Mouse (Mus musculus) midbrain, embryonic 11.5 days (tissue): ENCODE results near the gene Stard9. TPM values are rescaled to one million over a fixed set of nuclear protein-coding genes. Genes with fewer than 3 reads are reported as not detected.

Experiments used
- ATAC-seq: fragments of 200-750 bp; cut with Nextera tagmentation; 2 replicates; pipeline ENCODE4 v1.8.0; 2017; ENCODE audit warnings: moderate TSS enrichment, moderate library complexity; ENCODE audit not compliant: low FRiP score
- DNase-seq: peaks from one replicate; pipeline ENCODE4 v3.0.0; 2015; ENCODE audit warnings: low spot score; ENCODE audit errors: missing footprints
- H3K27ac ChIP-seq: fragments of 300-500 bp; sonication (generic); 2 replicates; pipeline ENCODE4 v1.5.1; 2014; ENCODE audit warnings: low read depth, low read length
- H3K27me3 ChIP-seq: fragments of 300-500 bp; sonication (generic); 2 replicates; pipeline ENCODE4 v1.6.1; 2014; ENCODE audit warnings: mild to moderate bottlenecking, low read length, moderate library complexity, mixed read lengths; ENCODE audit not compliant: control insufficient read depth, insufficient read depth
- H3K36me3 ChIP-seq: fragments of 300-500 bp; sonication (generic); 2 replicates; pipeline ENCODE4 v1.6.1; 2014; ENCODE audit warnings: mild to moderate bottlenecking, low read length, moderate library complexity, mixed read lengths; ENCODE audit not compliant: control insufficient read depth, insufficient read depth
- H3K4me1 ChIP-seq: fragments of 300-500 bp; sonication (generic); 2 replicates; pipeline ENCODE4 v1.6.1; 2014; ENCODE audit warnings: low read length; ENCODE audit not compliant: control insufficient read depth, insufficient read depth
- H3K4me2 ChIP-seq: fragments of 300-500 bp; sonication (generic); 2 replicates; pipeline ENCODE4 v1.6.1; 2014; ENCODE audit warnings: mild to moderate bottlenecking, moderate library complexity
- H3K4me3 ChIP-seq: fragments of 300-500 bp; sonication (generic); 2 replicates; pipeline ENCODE4 v1.5.1; 2014; ENCODE audit warnings: low read depth, low read length
- H3K9ac ChIP-seq: fragments of 300-500 bp; sonication (generic); 2 replicates; pipeline ENCODE4 v1.6.1; 2014; ENCODE audit warnings: low read length
- H3K9me3 ChIP-seq: fragments of 300-500 bp; sonication (generic); 2 replicates; pipeline ENCODE4 v1.6.1; 2016; ENCODE audit warnings: low read length; ENCODE audit not compliant: control insufficient read depth
- WGBS: fragments of 180-500 bp; shearing (Covaris S2); extraction: QIAGEN DNeasy Blood & Tissue Kit; methylation state at CpG from one replicate; pipeline ENCODE4 v1.1.7; 2014; 5-methylcytosine and 5-hydroxymethylcytosine counted together
- polyA plus RNA-seq: library from polyadenylated mRNA; unstranded; fragments of >200 nt; fragmentation: Nextera tagmentation; extraction: Ambion mirVana; gene quantifications from 2 replicates; pipeline ENCODE4 v1.2.1, GENCODE M21; 2014

Stard9 gene
- 3.2 and 3.8 TPM in 2 replicates for polyA plus RNA-seq

DNA sequence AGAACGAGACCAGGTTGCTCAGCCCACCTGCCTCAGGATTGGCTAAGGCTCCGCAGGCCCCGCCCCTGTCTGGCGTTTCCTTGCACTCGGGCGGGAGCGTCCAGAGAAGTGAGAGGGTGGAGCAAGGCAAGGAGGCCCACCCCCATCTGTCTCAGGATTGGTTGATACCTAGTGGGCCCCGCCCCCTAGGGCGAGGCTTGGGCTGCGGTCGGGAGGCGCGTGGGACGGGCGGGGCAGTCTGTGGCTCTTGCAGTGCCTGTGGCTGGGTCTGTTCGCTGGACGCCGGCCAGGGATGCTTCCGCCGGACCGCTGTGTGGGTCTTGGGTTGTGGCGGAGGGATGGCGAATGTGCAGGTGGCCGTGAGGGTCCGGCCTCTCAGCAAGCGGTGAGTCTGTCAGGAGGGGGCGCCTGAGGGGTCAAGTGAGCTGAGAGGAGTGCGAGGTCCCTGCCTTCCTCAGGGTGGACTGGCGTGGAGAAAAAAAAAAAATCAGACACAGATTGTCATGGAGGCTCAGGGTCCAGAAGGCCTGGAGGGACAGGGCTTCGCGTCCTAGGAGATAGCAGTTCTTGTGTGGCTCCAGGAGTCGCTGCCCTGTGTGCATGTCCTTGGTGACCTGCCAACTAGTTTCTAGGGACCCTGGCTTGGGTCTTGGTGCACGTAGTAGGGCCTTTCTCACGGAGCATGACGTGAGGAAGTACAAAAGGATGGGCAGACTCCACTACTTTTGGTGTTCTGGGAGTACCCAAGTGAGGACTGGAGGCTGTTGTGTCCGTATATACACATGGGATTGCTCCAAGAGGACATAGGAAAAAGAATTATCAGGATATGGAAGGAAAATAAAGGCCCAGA lies at the start of gene Stard9:
Gene Stard9 (plus strand): TSS at position 236 of the 850 bp plus-strand sequence.
- peak; percentile 99 for DNase-seq
- no peaks in the 10 kb centered on the region for H3K27me3 ChIP-seq
- 2% methylated on average over 36 of the region's 36 CpGs for WGBS
- H3K36me3 ChIP-seq, result no peaks in the 10 kb centered on the region
- H3K27ac ChIP-seq, result no peak within 1 kb of the TSS
- H3K4me3 ChIP-seq, result peak within 1 kb of the TSS; percentile 46
- H3K9me3 ChIP-seq, result no peaks in the 10 kb centered on the region
- peak; percentile 100 for ATAC-seq
- H3K4me1 ChIP-seq, result peaks cover 4% of the 10 kb centered on the region; the same call in 1 of the 2 replicates
- peak within 1 kb of the TSS; percentile 64 for H3K9ac ChIP-seq
- peak within 1 kb of the TSS; percentile 61 for H3K4me2 ChIP-seq

DNA sequence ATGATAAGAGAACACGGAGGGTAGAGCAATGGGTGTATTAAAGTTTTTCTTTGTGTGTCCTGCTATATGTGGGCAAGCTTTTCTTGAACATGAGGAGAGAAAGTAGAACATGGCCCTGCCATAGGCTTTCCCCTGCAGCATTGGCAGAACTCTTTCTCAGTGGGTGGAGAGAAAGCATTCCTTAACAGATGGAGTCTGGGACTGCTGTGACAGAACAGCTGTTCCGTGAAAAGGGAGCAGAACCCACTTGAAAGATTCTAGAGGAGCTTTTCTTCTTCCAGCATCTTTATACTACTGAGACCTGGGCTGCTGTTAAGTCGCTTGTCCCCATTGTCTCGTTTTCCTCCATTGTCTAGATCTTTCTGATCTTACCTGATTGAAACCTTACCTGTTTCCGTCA lies 39.2 kb upstream of the Stard9 start:
- H3K27ac ChIP-seq, result no peak overlapping the region
- no peak overlapping the region for H3K9ac ChIP-seq
- H3K4me2 ChIP-seq, result no peak overlapping the region
- no peak overlapping the region for H3K4me3 ChIP-seq
- no peaks in the 10 kb centered on the region for H3K4me1 ChIP-seq
- DNase-seq (no peak), ATAC-seq (no peak)
- H3K36me3 ChIP-seq, result 0 out of 2 replicates have a peak, but pooled peaks cover 3% of the 10 kb centered on the region
- WGBS, result 87% methylated on average over 5 of the region's 5 CpGs
- no peaks in the 10 kb centered on the region for H3K9me3 ChIP-seq
- H3K27me3 ChIP-seq, result no peaks in the 10 kb centered on the region

DNA sequence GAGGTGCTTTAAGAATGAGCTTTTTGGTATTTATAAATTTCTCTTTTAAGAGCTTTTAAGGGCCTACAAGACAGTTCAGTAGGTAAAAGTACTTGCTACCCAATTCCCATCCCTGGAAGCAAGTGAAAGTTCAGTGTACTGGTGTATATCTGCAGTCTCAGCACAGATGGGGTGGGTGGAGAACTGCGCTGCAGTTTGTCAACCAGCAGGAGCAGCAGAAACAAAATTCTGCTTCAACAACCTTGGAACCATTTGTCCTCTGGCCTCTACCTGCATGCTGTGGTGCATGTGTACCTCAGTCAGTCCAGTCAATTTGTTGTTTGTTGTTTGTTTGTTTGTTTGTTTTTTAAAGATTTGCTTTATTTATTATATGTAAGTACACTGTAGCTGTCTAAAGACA lies 36.7 kb upstream of the Stard9 start:
- Histone ChIP-seq H3K4me2 (no peak overlapping the region), H3K9ac (no peak overlapping the region), H3K27ac (no peak overlapping the region), H3K9me3 (no peaks in the 10 kb centered on the region), H3K36me3 (peaks cover 7% of the 10 kb centered on the region), H3K4me3 (no peak overlapping the region), H3K4me1 (no peaks in the 10 kb centered on the region), H3K27me3 (no peaks in the 10 kb centered on the region)
- 97% methylated on average over 1 of the region's 1 CpGs for WGBS
- no peak for DNase-seq
- ATAC-seq, result no peak

DNA sequence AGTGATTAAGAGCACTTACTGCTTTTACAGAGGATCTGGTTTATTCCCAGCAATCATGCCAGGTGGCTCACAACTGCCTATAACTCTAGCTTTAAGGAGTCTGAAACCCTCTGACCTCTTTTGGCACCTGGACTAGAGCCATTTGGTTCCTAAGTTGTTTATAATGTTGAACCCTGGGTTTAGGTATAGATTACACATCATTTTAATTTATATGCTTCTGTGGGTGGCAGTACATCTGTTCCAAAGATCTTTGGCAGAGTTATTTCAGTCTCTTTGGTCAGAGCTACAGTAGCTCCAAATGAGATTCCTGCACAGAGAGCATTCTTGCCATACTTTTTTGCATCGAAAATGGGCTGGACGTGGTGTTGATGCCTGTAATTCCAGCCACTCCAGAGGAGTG lies 31.2 kb upstream of the Stard9 start:
- no peaks in the 10 kb centered on the region for H3K27me3 ChIP-seq
- no peaks in the 10 kb centered on the region for H3K9me3 ChIP-seq
- H3K4me1 ChIP-seq, result no peaks in the 10 kb centered on the region
- 95% methylated on average over 2 of the region's 2 CpGs for WGBS
- ATAC-seq (no peak), DNase-seq (no peak)
- no peak overlapping the region for H3K4me2 ChIP-seq
- peaks cover 17% of the 10 kb centered on the region for H3K36me3 ChIP-seq
- H3K4me3 ChIP-seq, result no peak overlapping the region
- no peak overlapping the region for H3K9ac ChIP-seq
- no peak overlapping the region for H3K27ac ChIP-seq

DNA sequence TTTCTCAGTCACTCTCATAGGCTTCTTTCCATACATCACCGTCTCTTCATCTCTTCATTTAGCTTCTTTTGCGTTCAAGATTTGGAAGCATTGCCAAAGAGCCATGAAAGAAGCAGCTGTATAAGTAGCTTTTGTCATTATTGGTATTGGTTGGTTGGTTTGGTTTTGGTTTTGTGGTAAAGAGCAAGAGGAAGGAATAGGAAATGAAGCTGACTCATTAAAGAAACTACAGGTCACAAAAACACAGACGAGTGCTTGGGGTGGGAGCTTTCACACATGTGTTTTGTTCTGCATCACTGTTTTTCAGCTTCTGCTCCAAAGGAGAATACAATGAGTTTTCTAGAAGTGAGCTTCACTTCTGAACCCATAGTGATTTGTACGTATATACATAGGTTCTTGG lies 29.4 kb upstream of the Stard9 start:
- no peak overlapping the region for H3K4me3 ChIP-seq
- no peaks in the 10 kb centered on the region for H3K9me3 ChIP-seq
- H3K4me2 ChIP-seq, result no peak overlapping the region
- 93% methylated on average over 4 of the region's 4 CpGs for WGBS
- ATAC-seq (no peak), DNase-seq (no peak)
- no peaks in the 10 kb centered on the region for H3K4me1 ChIP-seq
- peaks cover 17% of the 10 kb centered on the region for H3K36me3 ChIP-seq
- no peak overlapping the region for H3K9ac ChIP-seq
- no peaks in the 10 kb centered on the region for H3K27me3 ChIP-seq
- H3K27ac ChIP-seq, result no peak overlapping the region

DNA sequence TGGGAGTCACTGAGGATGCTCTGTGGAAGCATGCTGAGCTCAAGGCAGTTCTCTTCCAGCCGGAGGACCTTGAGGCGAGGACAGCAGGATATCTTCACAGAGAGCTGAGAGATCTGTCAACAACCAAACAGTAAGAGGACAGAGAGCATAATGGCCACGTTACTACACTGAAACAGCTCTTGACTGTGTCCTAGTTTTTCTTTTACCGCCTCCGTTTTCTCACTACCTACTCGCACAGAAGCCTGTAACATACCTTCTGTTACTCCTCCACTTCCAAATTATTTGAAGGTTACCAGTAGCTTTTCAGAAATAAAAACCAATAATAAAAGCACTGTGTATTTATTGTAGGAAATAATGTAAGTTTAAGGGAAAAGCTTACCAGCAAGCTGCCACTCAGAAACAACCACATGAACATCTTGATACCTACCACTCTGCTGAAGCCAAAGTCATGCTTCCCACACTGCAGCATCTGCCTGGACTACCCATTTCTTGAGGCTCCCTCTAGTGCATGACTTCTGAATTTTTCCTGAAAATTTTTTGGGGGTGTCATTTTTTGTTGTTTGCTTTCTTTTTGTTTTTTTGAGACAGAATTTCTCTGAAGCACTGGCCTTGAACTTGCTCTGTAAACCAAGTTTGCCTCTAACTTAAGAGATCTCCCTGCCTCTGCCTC lies 22.8 kb upstream of the Stard9 start:
- H3K27me3 ChIP-seq, result no peaks in the 10 kb centered on the region
- peaks cover 9% of the 10 kb centered on the region; the same call in 1 of the 2 replicates for H3K4me1 ChIP-seq
- H3K36me3 ChIP-seq, result no peaks in the 10 kb centered on the region
- H3K4me3 ChIP-seq, result no peak overlapping the region
- H3K9me3 ChIP-seq, result no peaks in the 10 kb centered on the region
- DNase-seq, result no peak
- H3K4me2 ChIP-seq, result no peak overlapping the region
- 88% methylated on average over 6 of the region's 6 CpGs for WGBS
- no peak overlapping the region for H3K9ac ChIP-seq
- ATAC-seq, result no peak
- H3K27ac ChIP-seq, result no peak overlapping the region

DNA sequence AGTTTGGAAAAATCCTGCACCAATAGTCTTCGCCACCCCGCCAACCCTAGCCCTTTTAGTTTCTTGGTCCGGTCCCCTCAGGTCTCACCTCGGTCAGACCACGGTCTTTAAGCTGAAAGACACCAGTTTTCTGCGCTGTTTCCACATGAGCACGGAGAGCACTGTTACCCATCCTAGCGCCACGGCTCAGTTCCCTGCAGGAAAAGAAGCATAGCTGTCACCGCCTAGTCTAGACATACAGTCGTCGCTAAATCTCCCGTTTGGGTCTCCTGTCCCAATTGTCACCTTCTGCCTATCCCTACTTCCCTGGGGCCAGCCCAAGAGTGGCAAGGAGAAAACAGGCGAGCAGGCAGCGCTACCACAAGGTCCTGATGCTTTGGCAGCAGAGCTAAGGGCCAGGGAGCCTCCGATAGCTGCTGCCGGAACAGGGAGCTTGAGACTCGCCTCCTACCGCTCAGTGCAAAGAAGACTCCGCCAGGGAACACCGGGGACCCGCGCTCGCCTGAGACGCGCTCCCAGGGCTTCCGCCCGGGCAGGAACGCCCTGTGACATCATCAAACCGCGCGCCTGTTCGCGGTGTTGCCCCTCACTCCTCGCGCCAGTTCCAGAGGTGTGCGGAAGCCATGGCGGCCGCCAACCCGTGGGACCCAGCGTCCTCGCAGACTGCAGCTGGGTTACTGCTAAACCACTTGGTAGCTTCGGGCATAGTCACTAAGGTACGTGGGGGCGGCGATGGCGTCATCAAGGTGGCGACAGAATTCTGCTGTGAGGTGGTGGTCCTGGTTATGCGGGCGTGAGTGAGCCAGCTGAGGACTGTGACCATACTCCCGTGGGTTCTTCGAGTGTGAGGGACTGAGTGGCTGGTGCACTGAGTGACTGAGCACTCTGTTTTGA lies 19.8 kb upstream of the Stard9 start, which contains the start of the genes Haus2 and Lrrc57:
Gene Haus2 (plus strand): TSS at position 554 of the 894 bp plus-strand sequence.
Gene Lrrc57 (minus strand): TSS at position 691 of the 894 bp plus-strand sequence.
- H3K4me3 ChIP-seq, result peak within 1 kb of the TSS; percentile 80
- WGBS, result under 1% methylated on average over 52 of the region's 52 CpGs
- no peaks in the 10 kb centered on the region for H3K27me3 ChIP-seq
- H3K4me1 ChIP-seq, result peaks cover 9% of the 10 kb centered on the region; the same call in 1 of the 2 replicates
- peak within 1 kb of the TSS; percentile 67 for H3K9ac ChIP-seq
- peaks cover 2% of the 10 kb centered on the region; the same call in 1 of the 2 replicates for H3K36me3 ChIP-seq
- no peaks in the 10 kb centered on the region for H3K9me3 ChIP-seq
- peak within 1 kb of the TSS; percentile 59 for H3K4me2 ChIP-seq
- peak; percentile 99 for DNase-seq
- peak; percentile 97 for ATAC-seq
- peak within 1 kb of the TSS; percentile 55 for H3K27ac ChIP-seq

DNA sequence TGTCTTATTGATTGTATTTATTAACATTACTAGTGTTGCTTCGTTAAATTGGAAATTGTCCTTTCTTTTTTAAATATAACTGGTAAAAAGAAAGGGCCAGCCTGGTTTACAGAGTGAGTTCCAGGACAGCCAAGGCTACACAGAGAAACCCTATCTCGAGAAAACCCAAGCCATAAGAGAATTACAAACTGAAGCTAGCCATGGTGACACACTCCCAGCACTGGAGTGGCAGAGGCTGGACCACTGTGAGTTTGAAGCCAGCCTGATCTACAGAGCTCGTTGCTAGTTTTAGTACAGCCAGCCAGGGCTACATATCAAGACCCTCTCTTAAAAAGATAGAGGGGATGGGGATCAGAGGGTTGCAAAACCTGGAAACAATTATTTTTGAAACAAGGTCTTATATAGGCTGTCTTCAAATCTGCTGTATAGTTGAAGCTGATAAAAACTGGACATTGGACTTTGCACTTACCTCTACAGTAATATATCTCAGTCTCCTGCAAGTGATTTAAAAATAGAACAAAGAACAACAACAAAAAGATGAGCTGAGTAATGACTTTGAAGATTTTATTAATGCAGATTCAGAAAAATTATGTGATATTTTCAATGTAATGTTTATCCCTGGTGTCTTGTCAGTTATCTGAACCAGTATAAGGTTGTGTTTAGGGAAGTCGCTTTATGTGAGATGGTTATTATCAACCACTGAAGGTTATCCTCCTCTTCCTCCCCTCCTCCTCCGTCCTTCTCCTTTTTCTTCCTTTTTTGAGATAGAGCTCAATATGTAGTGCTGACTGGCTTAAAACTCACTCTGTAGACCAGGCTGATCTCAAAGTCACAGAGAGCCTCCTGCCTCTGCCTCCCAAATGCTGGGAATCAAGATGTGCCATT lies 12.4 kb upstream of the Stard9 start:
- Histone ChIP-seq H3K36me3 (peaks cover 7% of the 10 kb centered on the region), H3K4me3 (no peak overlapping the region), H3K9ac (no peak overlapping the region), H3K27me3 (no peaks in the 10 kb centered on the region), H3K9me3 (no peaks in the 10 kb centered on the region), H3K4me2 (no peak overlapping the region), H3K4me1 (no peaks in the 10 kb centered on the region), H3K27ac (no peak overlapping the region)
- DNase-seq (no peak), ATAC-seq (no peak)
- 92% methylated on average over 5 of the region's 5 CpGs for WGBS
